8 mouse cellular contexts compared by ENCODE assay signal in genomic region chr6:64728499-64729198, GRCm38 (mm10). TPM values are rescaled to one million over a fixed set of nuclear protein-coding genes. Genes with fewer than 3 reads are reported as not detected.
DNase-seq lines count a peak whose midpoint lies in the region; ATAC-seq and TF ChIP-seq lines count a peak whose summit lies in the region.

Gene Atoh1, plus strand, starts transcription at chr6:64729125.

- no peak for TF ChIP-seq POLR2A in spleen, adult 2 months (IDR thresholded peaks at IDR 0.05; ENCODE audit: low read depth, low read length)

- whole genome bisulfite sequencing in spleen, adult 2 months, result 2% methylated on average over 34 of the region's 34 CpGs
- WGBS in lung, embryonic 14.5 days, result under 1% methylated on average over 34 of the region's 34 CpGs

- H3K4me2 ChIP-seq in lung, embryonic 14.5 days, result peak within 1 kb of the TSS; percentile 78

- peaks cover 19% of the 10 kb centered on the region for H3K27me3 ChIP-seq in spleen, adult 2 months (ENCODE audit: control insufficient read depth, insufficient read depth, low read length)
- H3K27me3 ChIP-seq in lung, embryonic 14.5 days (ENCODE audit: insufficient read depth, low read length), result peaks cover 68% of the 10 kb centered on the region

- no peaks in the 10 kb centered on the region for H3K4me1 ChIP-seq in spleen, adult 2 months (ENCODE audit: control insufficient read depth, insufficient read depth, insufficient read length)
- H3K4me1 ChIP-seq in lung, embryonic 14.5 days (ENCODE audit: insufficient read depth), result peaks cover 4% of the 10 kb centered on the region; the same call in 1 of the 2 replicates

- no peak for DNase-seq in spleen, adult 2 months (ENCODE audit: low read depth in 1 of 2, low spot score in 2 of 2)
- no peak for DNase-seq in spleen, postnatal 36 days (ENCODE audit: low spot score in 2 of 2)
- peak; percentile 28 to 35 for DNase-seq in kidney, adult 8-10 months
- peak; percentile 67 for DNase-seq in lung, embryonic 14.5 days
- peak; percentile 64 for DNase-seq in retina, embryonic 14.5 days (ENCODE audit: low spot score)
- no peak for DNase-seq in left cerebral cortex, adult 8-10 months (ENCODE audit: low spot score in 2 of 2)
- no peak for DNase-seq in urinary bladder, postnatal 10 days (ENCODE audit: low spot score)

- no peak within 1 kb of the TSS for H3K27ac ChIP-seq in spleen, adult 2 months (ENCODE audit: insufficient read depth, low read length)
- no peak within 1 kb of the TSS for H3K27ac ChIP-seq in lung, embryonic 14.5 days (ENCODE audit: low read depth)

- H3K9ac ChIP-seq in lung, embryonic 14.5 days, result no peak within 1 kb of the TSS

- no peak for TF ChIP-seq CTCF in spleen, adult 2 months (IDR thresholded peaks at IDR 0.05; ENCODE audit: extremely low read depth, insufficient read depth, insufficient read length, insufficient replicate concordance)
- TF ChIP-seq CTCF in lung, embryonic 14.5 days (IDR thresholded peaks at IDR 0.05; ENCODE audit: low read depth), result no peak

- H3K9me3 ChIP-seq in lung, embryonic 14.5 days (ENCODE audit: low read depth, low read length), result no peaks in the 10 kb centered on the region

- no peaks in the 10 kb centered on the region for H3K36me3 ChIP-seq in spleen, adult 2 months (ENCODE audit: control insufficient read depth, insufficient read depth, low read length)
- H3K36me3 ChIP-seq in lung, embryonic 14.5 days (ENCODE audit: insufficient read depth), result no peaks in the 10 kb centered on the region

- H3K4me3 ChIP-seq in spleen, adult 2 months (ENCODE audit: extremely low read depth, insufficient read depth, insufficient read length), result peak within 1 kb of the TSS; percentile 17; the same call in 1 of the 2 replicates
- H3K4me3 ChIP-seq in lung, embryonic 14.5 days (ENCODE audit: low read depth, low read length), result peak within 1 kb of the TSS; percentile 39

- ATAC-seq in granulocyte monocyte progenitor cell, adult 5-6 weeks (replicated peaks; ENCODE audit: poor library complexity, severe bottlenecking), result peak; percentile 15; the same call in 1 of the 2 replicates
- peak; percentile 84 for ATAC-seq in lung, embryonic 14.5 days (ENCODE audit: insufficient read depth)

RNA-seq across cellular contexts. Expression of gene Atoh1, which starts in this region (rescaled TPM):
- not detected in 2 replicates for polyA plus RNA-seq in spleen, adult 2 months (2012; rRNA removed)
- total RNA-seq in granulocyte monocyte progenitor cell, adult 5-6 weeks (2014; fragmentation: Nextera tagmentation), result not detected in 2 replicates
- total RNA-seq in granulocyte monocyte progenitor cell, adult 5-6 weeks (2017), result not detected in 2 replicates
- not detected in 2 replicates for polyA plus RNA-seq in lung, embryonic 14.5 days (2014; fragmentation: Nextera tagmentation; extraction: Ambion mirVana)
- not detected for total RNA-seq in left cerebral cortex, adult 8-10 months (2022)

Comparison
In these comparisons a context has a peak if more than half of its experiments do, and no peak if none do; other contexts are left out.
1. Peak in ATAC-seq in granulocyte monocyte progenitor cell, adult 5-6 weeks; RNA of the gene not detected or under 1 TPM.
2. Peak in DNase-seq, ATAC-seq, H3K4me3 ChIP-seq and H3K4me2 ChIP-seq in lung, embryonic 14.5 days; RNA of the gene not detected or under 1 TPM.
3. DNase-seq: peak in kidney, adult 8-10 months (2 of 2) and retina, embryonic 14.5 days (single experiment); none in spleen, adult 2 months (0 of 2), spleen, postnatal 36 days (0 of 2), left cerebral cortex, adult 8-10 months (0 of 2) and urinary bladder, postnatal 10 days (single experiment).